Mouse (Mus musculus) lung, adult 2 months (tissue): ENCODE data around the gene Mpo.

ENCODE experiments used
- CTCF ChIP-seq: fragments of 200-500 bp; IDR thresholded peaks from 2 replicates; pipeline ENCODE4 v1.5.1; 2011; ENCODE audit warnings: mild to moderate bottlenecking, low read length, control low read depth; ENCODE audit not compliant: insufficient read depth
- POLR2A ChIP-seq: fragments of 200-500 bp; IDR thresholded peaks from 2 replicates; pipeline ENCODE4 v1.6.1; 2011; ENCODE audit warnings: low read depth, mild to moderate bottlenecking, control low read depth, low read length, borderline replicate concordance; ENCODE audit errors: extremely low read depth

DNA sequence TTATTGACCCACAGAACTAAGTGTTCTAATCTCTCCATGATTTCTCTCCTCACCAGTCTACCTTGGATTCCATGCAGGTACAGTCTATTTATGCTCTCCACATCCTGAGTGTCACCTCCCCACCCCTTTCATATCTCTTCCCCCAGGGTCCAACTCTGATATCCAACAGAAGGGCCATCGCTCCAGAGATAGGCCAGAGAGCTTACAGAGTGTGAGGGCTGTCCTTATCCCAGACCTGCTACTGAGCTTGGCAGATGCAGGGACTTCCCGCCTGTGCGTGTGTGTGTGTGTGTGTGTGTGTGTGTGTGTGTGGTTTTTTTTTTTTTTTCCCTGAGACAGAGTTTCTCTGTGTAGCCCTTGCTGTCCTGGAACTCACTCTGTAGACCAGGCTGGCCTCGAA is 24.6 kb upstream of the Mpo start:
- TF ChIP-seq CTCF (no peak), POLR2A (no peak)
